Mouse (Mus musculus): ENCODE results near the gene Dok4.

- TF ChIP-seq POLR2A (IDR thresholded peaks at IDR 0.05; ENCODE audit: low read depth, low read length) (no peak), CTCF (IDR thresholded peaks at IDR 0.05; ENCODE audit: extremely low read depth, insufficient read depth, insufficient read length, insufficient replicate concordance) (no peak)
Measured at GRCm38 (mm10) chr8:94841183-94841582, 34.9 kb downstream of the Dok4 start.
